Mouse (Mus musculus): ENCODE measurements around the gene Zfp664. TPM values are rescaled to one million over a fixed set of nuclear protein-coding genes. Genes with fewer than 3 reads are reported as not detected.

Zfp664 gene
- polyA plus RNA-seq, 1 experiment from 2014 or later, result 158 TPM

DNA sequence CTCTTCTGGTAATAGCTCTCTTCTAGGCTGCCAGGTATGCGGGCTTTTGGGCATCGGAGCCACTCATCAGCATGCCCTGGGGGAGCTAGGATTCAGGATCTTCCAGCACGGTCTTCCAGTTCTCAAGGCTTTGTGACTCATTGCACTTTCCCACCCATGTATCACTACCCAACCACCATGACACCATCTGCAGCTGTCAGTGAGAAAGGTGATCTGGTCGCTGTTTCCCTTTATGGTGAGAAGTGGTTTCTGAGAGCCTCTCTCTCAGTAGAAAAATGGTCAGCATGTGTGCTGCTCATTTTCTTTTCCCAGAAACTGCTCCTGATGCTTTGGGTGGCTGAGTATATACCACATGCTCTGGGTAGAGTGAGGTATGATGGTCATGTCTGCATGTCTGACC is 16.8 kb downstream of the Zfp664 start:
- Histone ChIP-seq H3K27ac (ENCODE audit: low read depth, low read length) (no peak overlapping the region), H3K4me2 (ENCODE audit: low read depth) (no peak overlapping the region), H3K9me3 (ENCODE audit: control insufficient read depth, low read length) (no peaks in the 10 kb centered on the region), H3K4me3 (ENCODE audit: low read depth, low read length) (no peak overlapping the region), H3K9ac (ENCODE audit: low read length) (no peak overlapping the region), H3K4me1 (ENCODE audit: control insufficient read depth, insufficient read depth, low read length) (no peaks in the 10 kb centered on the region), H3K36me3 (ENCODE audit: control insufficient read depth, insufficient read depth, low read length) (no peaks in the 10 kb centered on the region; the same call in 1 of the 2 replicates), H3K27me3 (ENCODE audit: control insufficient read depth, insufficient read depth, low read length) (no peaks in the 10 kb centered on the region)
- no peak for DNase-seq (ENCODE audit: low spot score)
- ATAC-seq (ENCODE audit: insufficient read depth, low FRiP score, low TSS enrichment), result no peak
- 88% methylated on average over 4 of the region's 4 CpGs for WGBS

DNA sequence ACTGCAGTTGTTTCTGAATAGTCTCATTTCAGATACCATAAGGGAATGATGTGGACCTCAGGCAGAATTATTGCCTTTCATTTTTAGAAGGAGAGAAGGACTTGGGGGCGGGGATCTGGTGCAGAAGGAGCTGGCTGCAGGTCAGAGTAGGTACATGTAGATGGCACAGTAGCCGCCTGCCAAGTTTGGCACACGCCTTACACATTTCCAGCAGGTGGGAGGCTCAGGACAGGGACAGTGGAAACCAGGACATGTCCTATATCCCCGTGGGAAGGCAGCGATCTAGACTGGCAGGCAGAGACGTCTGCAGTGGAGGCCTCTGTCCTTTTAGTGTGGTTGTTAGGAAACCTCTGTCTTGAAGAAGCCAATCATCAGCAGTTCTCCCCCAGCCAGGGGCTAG is 17.3 kb downstream of the Zfp664 start:
- no peaks in the 10 kb centered on the region for H3K9me3 ChIP-seq (ENCODE audit: control insufficient read depth, low read length)
- no peak overlapping the region for H3K9ac ChIP-seq (ENCODE audit: low read length)
- no peaks in the 10 kb centered on the region for H3K4me1 ChIP-seq (ENCODE audit: control insufficient read depth, insufficient read depth, low read length)
- H3K4me2 ChIP-seq (ENCODE audit: low read depth), result no peak overlapping the region
- no peaks in the 10 kb centered on the region for H3K27me3 ChIP-seq (ENCODE audit: control insufficient read depth, insufficient read depth, low read length)
- 87% methylated on average over 6 of the region's 6 CpGs for WGBS
- H3K36me3 ChIP-seq (ENCODE audit: control insufficient read depth, insufficient read depth, low read length), result no peaks in the 10 kb centered on the region; the same call in none of the 2 replicates
- ATAC-seq (ENCODE audit: insufficient read depth, low FRiP score, low TSS enrichment) (no peak), DNase-seq (ENCODE audit: low spot score) (no peak)
- H3K27ac ChIP-seq (ENCODE audit: low read depth, low read length), result no peak overlapping the region
- H3K4me3 ChIP-seq (ENCODE audit: low read depth, low read length), result no peak overlapping the region

- no peaks in the 10 kb centered on the region for H3K27me3 ChIP-seq (ENCODE audit: control insufficient read depth, insufficient read depth, low read length)
- no peak overlapping the region for H3K27ac ChIP-seq (ENCODE audit: low read depth, low read length)
- no peak overlapping the region for H3K4me3 ChIP-seq (ENCODE audit: low read depth, low read length)
- no peak for ATAC-seq (ENCODE audit: insufficient read depth, low FRiP score, low TSS enrichment)
- no peaks in the 10 kb centered on the region for H3K9me3 ChIP-seq (ENCODE audit: control insufficient read depth, low read length)
- H3K36me3 ChIP-seq (ENCODE audit: control insufficient read depth, insufficient read depth, low read length), result peaks cover 5% of the 10 kb centered on the region
- 84% methylated on average over 6 of the region's 6 CpGs for WGBS
- no peak overlapping the region for H3K4me2 ChIP-seq (ENCODE audit: low read depth)
- H3K4me1 ChIP-seq (ENCODE audit: control insufficient read depth, insufficient read depth, low read length), result no peaks in the 10 kb centered on the region
- no peak for DNase-seq (ENCODE audit: low spot score)
- no peak overlapping the region for H3K9ac ChIP-seq (ENCODE audit: low read length)
Observed at GRCm38 (mm10) chr5:124883877-124884276, 21.4 kb downstream of the Zfp664 start.

GRCm38 (mm10) chr5:124888661-124889060 is 26.2 kb downstream of the Zfp664 start:
- H3K36me3 ChIP-seq (ENCODE audit: control insufficient read depth, insufficient read depth, low read length), result peaks cover 7% of the 10 kb centered on the region
- no peak for ATAC-seq (ENCODE audit: insufficient read depth, low FRiP score, low TSS enrichment)
- no peak overlapping the region for H3K4me2 ChIP-seq (ENCODE audit: low read depth)
- peaks cover 7% of the 10 kb centered on the region for H3K4me1 ChIP-seq (ENCODE audit: control insufficient read depth, insufficient read depth, low read length)
- no peaks in the 10 kb centered on the region for H3K27me3 ChIP-seq (ENCODE audit: control insufficient read depth, insufficient read depth, low read length)
- no peak overlapping the region for H3K9ac ChIP-seq (ENCODE audit: low read length)
- 97% methylated on average over 8 of the region's 8 CpGs for WGBS
- no peak overlapping the region for H3K27ac ChIP-seq (ENCODE audit: low read depth, low read length)
- H3K4me3 ChIP-seq (ENCODE audit: low read depth, low read length), result no peak overlapping the region
- H3K9me3 ChIP-seq (ENCODE audit: control insufficient read depth, low read length), result no peaks in the 10 kb centered on the region
- DNase-seq (ENCODE audit: low spot score), result no peak

GRCm38 (mm10) chr5:124891921-124892370 is 29.5 kb downstream of the Zfp664 start:
- H3K4me3 ChIP-seq (ENCODE audit: low read depth, low read length), result no peak overlapping the region
- 51% methylated on average over 3 of the region's 3 CpGs for WGBS
- H3K4me1 ChIP-seq (ENCODE audit: control insufficient read depth, insufficient read depth, low read length), result peaks cover 7% of the 10 kb centered on the region
- no peaks in the 10 kb centered on the region for H3K27me3 ChIP-seq (ENCODE audit: control insufficient read depth, insufficient read depth, low read length)
- no peak overlapping the region for H3K9ac ChIP-seq (ENCODE audit: low read length)
- no peak overlapping the region for H3K4me2 ChIP-seq (ENCODE audit: low read depth)
- no peaks in the 10 kb centered on the region for H3K9me3 ChIP-seq (ENCODE audit: control insufficient read depth, low read length)
- peak overlapping the region; percentile 9; the same call in 1 of the 2 replicates for H3K27ac ChIP-seq (ENCODE audit: low read depth, low read length)
- H3K36me3 ChIP-seq (ENCODE audit: control insufficient read depth, insufficient read depth, low read length), result peaks cover 4% of the 10 kb centered on the region; the same call in 1 of the 2 replicates
- DNase-seq (ENCODE audit: low spot score) (no peak), ATAC-seq (ENCODE audit: insufficient read depth, low FRiP score, low TSS enrichment) (no peak)

- H3K9ac ChIP-seq (ENCODE audit: low read length), result no peak overlapping the region
- no peak overlapping the region for H3K27ac ChIP-seq (ENCODE audit: low read depth, low read length)
- H3K36me3 ChIP-seq (ENCODE audit: control insufficient read depth, insufficient read depth, low read length), result peaks cover 2% of the 10 kb centered on the region; the same call in 1 of the 2 replicates
- no peaks in the 10 kb centered on the region for H3K27me3 ChIP-seq (ENCODE audit: control insufficient read depth, insufficient read depth, low read length)
- H3K4me3 ChIP-seq (ENCODE audit: low read depth, low read length), result no peak overlapping the region
- WGBS, result 60% methylated on average over 7 of the region's 8 CpGs
- DNase-seq (ENCODE audit: low spot score) (no peak), ATAC-seq (ENCODE audit: insufficient read depth, low FRiP score, low TSS enrichment) (no peak)
- no peaks in the 10 kb centered on the region for H3K4me1 ChIP-seq (ENCODE audit: control insufficient read depth, insufficient read depth, low read length)
- H3K4me2 ChIP-seq (ENCODE audit: low read depth), result no peak overlapping the region
- no peaks in the 10 kb centered on the region for H3K9me3 ChIP-seq (ENCODE audit: control insufficient read depth, low read length)
Observed at GRCm38 (mm10) chr5:124896135-124896534, 33.6 kb downstream of the Zfp664 start.

DNA sequence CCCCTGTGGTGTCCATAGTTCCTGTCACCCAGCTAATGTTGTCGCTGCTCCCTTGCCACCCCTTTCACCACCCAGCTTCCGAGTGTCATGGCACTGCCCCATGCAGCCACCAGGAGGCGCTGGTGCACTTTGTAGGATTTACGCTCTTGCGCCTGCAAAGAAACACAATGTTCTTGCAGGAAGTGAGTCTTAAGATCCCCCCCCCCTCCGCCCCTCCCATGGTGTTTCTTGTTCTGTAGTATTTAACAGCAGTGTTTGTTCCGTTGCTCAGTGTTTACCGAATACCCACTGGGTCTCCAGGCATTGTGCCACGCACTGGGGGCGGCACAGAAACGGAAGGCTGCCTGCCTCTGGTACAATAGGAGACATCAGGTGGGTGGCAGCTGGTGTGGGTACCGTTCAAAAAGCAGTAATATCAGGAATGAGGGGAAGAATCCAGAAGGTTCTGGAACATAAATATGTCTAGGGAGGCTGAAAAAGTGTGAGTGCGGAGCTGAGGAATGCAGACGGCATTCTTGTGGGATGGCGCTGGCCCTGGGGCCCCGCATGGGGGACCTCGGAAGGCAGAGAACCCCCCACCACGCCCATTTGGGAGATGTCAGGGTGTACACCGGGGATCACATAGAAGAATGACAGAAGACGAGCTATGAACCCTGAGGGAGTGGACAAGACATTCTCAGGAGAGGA is 37.6 kb downstream of the Zfp664 start:
- Histone ChIP-seq H3K9me3 (ENCODE audit: control insufficient read depth, low read length) (no peaks in the 10 kb centered on the region), H3K9ac (ENCODE audit: low read length) (no peak overlapping the region), H3K27me3 (ENCODE audit: control insufficient read depth, insufficient read depth, low read length) (no peaks in the 10 kb centered on the region), H3K36me3 (ENCODE audit: control insufficient read depth, insufficient read depth, low read length) (no peaks in the 10 kb centered on the region), H3K27ac (ENCODE audit: low read depth, low read length) (no peak overlapping the region), H3K4me2 (ENCODE audit: low read depth) (no peak overlapping the region), H3K4me1 (ENCODE audit: control insufficient read depth, insufficient read depth, low read length) (no peaks in the 10 kb centered on the region), H3K4me3 (ENCODE audit: low read depth, low read length) (no peak overlapping the region)
- DNase-seq (ENCODE audit: low spot score), result peak; percentile 87
- WGBS, result 40% methylated on average over 20 of the region's 20 CpGs
- ATAC-seq (ENCODE audit: insufficient read depth, low FRiP score, low TSS enrichment), result no peak

DNA sequence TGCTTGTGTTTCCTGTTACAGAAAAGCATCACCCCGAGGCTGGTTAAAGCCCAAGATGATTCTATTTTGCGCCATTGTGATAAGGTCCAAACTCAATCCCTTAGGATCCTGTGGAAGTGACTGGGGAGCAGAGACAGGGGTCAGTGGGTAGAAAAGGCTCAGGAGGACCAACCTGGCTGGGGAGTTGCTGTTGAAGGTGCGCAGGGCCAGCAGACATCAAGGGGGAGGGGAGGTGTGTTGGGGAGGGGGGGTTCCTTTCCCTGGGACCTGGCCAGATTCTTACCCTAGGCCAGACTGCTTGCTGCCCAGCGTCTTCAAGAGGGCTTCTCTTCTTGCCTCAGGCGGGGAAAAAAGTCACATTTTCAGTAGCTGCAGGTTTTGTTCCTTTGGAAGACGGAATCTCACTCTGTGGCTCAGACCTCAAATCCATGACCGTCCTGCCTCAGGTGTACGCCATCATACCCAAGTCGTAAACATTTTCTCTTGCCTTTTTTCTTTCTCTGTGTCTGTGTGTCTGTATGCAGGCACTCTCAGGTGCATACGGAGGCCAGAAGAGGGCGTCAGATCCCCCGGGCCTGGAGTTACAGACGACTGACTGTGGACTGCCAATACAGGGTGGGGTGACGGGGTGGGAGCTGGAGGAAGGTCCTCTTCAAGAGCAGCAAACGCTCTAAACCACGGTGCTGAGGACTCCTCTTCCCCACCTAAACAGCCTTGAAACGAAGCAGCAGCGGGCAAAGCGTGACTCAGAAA is 38.4 kb downstream of the Zfp664 start:
- Histone ChIP-seq H3K27ac (ENCODE audit: low read depth, low read length) (no peak overlapping the region), H3K36me3 (ENCODE audit: control insufficient read depth, insufficient read depth, low read length) (no peaks in the 10 kb centered on the region), H3K27me3 (ENCODE audit: control insufficient read depth, insufficient read depth, low read length) (no peaks in the 10 kb centered on the region), H3K4me3 (ENCODE audit: low read depth, low read length) (no peak overlapping the region), H3K4me1 (ENCODE audit: control insufficient read depth, insufficient read depth, low read length) (no peaks in the 10 kb centered on the region), H3K9ac (ENCODE audit: low read length) (no peak overlapping the region), H3K9me3 (ENCODE audit: control insufficient read depth, low read length) (no peaks in the 10 kb centered on the region), H3K4me2 (ENCODE audit: low read depth) (no peak overlapping the region)
- ATAC-seq (ENCODE audit: insufficient read depth, low FRiP score, low TSS enrichment) (no peak), DNase-seq (ENCODE audit: low spot score) (no peak)
- WGBS, result 72% methylated on average over 19 of the region's 19 CpGs

DNA sequence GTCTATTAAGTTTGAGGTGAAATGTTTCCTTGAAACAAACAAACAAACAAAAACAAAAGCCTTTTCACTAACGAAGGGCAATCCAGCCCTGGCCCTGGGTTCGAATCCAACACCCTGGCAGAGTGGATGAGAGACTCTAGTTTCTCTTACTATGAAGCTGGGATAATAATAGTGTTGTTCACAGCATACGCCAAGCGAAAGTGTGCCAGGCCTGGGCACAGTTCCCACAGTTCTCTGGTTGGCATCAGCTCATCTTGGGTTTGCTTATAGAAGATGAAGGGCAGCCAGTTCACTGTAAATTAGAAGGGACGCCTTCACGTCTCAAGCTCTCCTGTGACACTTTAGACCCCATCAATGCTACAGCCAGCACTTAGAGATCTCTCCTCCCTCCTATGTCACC is 39.2 kb downstream of the Zfp664 start:
- no peaks in the 10 kb centered on the region for H3K36me3 ChIP-seq (ENCODE audit: control insufficient read depth, insufficient read depth, low read length)
- ATAC-seq (ENCODE audit: insufficient read depth, low FRiP score, low TSS enrichment) (no peak), DNase-seq (ENCODE audit: low spot score) (no peak)
- no peak overlapping the region for H3K27ac ChIP-seq (ENCODE audit: low read depth, low read length)
- H3K9me3 ChIP-seq (ENCODE audit: control insufficient read depth, low read length), result no peaks in the 10 kb centered on the region
- 92% methylated on average over 6 of the region's 6 CpGs for WGBS
- H3K9ac ChIP-seq (ENCODE audit: low read length), result no peak overlapping the region
- no peak overlapping the region for H3K4me3 ChIP-seq (ENCODE audit: low read depth, low read length)
- H3K27me3 ChIP-seq (ENCODE audit: control insufficient read depth, insufficient read depth, low read length), result no peaks in the 10 kb centered on the region
- no peak overlapping the region for H3K4me2 ChIP-seq (ENCODE audit: low read depth)
- no peaks in the 10 kb centered on the region for H3K4me1 ChIP-seq (ENCODE audit: control insufficient read depth, insufficient read depth, low read length)

Measured in neural tube, embryonic 11.5 days (tissue).